Mouse (Mus musculus) adrenal gland, adult 2 months (tissue): ENCODE data around the gene Gm42372. TPM values are rescaled to one million over a fixed set of nuclear protein-coding genes. Genes with fewer than 3 reads are reported as not detected.

ENCODE experiments used
- DNase-seq: peaks from one replicate; pipeline ENCODE4 v3.0.0; 2021
- polyA plus RNA-seq: library from polyadenylated mRNA; depleted of rRNA; stranded (reverse); fragments of >200 nt; gene quantifications from 2 replicates; pipeline ENCODE4 v1.2.3, GENCODE M21; 2012
- total RNA-seq, 2 experiments: library from RNA; stranded (reverse); gene quantifications; 2 replicates each; pipeline ENCODE4 v1.2.3; 2021

The Gm42372 gene
- total and polyA plus RNA-seq, 3 experiments = 0.33 to 1.6 (median 1.1) TPM

- DNase-seq = peak; percentile 83
Observed at GRCm38 (mm10) chr7:16959539-16960187, 23.2 kb upstream of the Gm42372 start, which contains the start of gene Pnmal1. TSS of gene Pnmal1 (plus strand) at chr7:16959679.

GRCm38 (mm10) chr7:16961678-16962077 lies 21.2 kb upstream of the Gm42372 start:
- DNase-seq = no peak

DNA sequence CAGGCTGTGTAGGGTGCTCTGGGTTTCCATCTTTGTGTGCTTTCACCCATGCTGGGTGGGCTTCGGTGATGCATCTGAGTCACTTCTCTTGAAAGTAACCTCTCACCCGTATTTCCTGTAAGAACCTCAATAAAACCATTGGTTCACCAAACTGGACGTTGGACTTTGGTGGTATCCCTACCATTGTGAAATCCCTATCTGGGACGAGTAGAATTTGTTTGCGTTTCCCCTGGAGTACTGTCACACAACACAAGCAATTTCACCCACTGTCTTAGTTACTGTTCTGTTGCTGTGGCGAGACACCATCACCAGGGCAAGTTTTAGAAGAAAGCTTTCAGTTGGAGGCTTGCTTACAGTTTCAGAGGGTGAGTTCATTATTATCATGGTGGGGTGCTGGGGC lies 14.5 kb upstream of the Gm42372 start:
- DNase-seq = no peak

- no peak for DNase-seq
Observed at GRCm38 (mm10) chr7:16971160-16971559, 11.7 kb upstream of the Gm42372 start.

GRCm38 (mm10) chr7:16974018-16974417 lies 8.9 kb upstream of the Gm42372 start:
- peak; percentile 70 for DNase-seq

GRCm38 (mm10) chr7:16976298-16976697 lies 6.6 kb upstream of the Gm42372 start:
- DNase-seq = no peak

GRCm38 (mm10) chr7:16978173-16978572 lies 4.7 kb upstream of the Gm42372 start:
- no peak for DNase-seq

- no peak for DNase-seq
Observed at GRCm38 (mm10) chr7:16978593-16978992, 4.3 kb upstream of the Gm42372 start.

- peak; percentile 39 for DNase-seq
Observed at GRCm38 (mm10) chr7:16980348-16980747, 2.5 kb upstream of the Gm42372 start.

- DNase-seq = no peak
Observed at GRCm38 (mm10) chr7:16987541-16988149, 4.8 kb downstream of the Gm42372 start.

- DNase-seq = peak; percentile 43
Observed at GRCm38 (mm10) chr7:16988405-16988804, 5.5 kb downstream of the Gm42372 start.

GRCm38 (mm10) chr7:16990006-16990744 lies 7.3 kb downstream of the Gm42372 start:
- peak; percentile 36 for DNase-seq

GRCm38 (mm10) chr7:16991681-16992450 lies 9.0 kb downstream of the Gm42372 start:
- DNase-seq = peak; percentile 68

DNA sequence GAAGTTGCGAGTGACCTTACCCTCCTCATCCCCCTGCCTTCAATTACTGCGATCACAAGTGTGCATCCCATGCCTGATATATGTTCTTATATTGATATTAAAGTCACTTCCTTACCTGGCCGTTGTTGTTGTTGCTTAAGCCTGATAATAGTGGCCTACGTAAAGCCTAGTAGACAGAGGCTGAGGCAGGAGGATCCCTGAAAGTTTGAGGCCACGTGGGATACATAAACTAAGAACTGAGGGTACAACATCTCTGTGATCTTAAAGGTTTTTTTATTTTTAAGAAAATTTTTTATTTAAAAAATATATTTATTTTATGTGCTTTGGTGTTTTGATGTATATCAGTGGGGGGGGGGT lies 9.5 kb downstream of the Gm42372 start, which contains the start of gene Ccdc8:
Gene Ccdc8, plus strand, starts transcription at position 258 of the 357 bp plus-strand sequence.
- no peak for DNase-seq

- peak; percentile 93 for DNase-seq
Observed at GRCm38 (mm10) chr7:16993651-16994399, 10.9 kb downstream of the Gm42372 start.

DNA sequence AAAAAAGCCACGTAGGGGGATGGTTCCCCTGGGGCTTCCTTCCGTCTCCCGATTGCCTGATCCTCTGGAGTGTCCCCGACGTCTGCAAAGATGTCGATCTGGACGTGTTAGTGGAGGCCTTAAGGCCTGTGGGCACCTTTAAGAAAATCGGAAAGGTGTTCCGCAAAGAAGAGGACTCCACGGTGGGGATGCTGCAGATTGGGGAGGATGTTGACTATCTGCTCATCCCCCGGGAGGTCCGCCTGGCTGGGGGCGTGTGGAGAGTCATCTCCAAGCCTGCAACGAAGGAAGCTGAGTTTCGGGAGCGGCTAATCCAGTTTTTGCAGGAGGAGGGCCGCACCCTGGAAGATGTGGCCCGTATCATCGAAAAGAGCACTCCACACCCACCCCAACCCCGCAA lies 11.5 kb downstream of the Gm42372 start:
- peak; percentile 40 for DNase-seq

- no peak for DNase-seq
Observed at GRCm38 (mm10) chr7:16995345-16995744, 12.5 kb downstream of the Gm42372 start.

DNA sequence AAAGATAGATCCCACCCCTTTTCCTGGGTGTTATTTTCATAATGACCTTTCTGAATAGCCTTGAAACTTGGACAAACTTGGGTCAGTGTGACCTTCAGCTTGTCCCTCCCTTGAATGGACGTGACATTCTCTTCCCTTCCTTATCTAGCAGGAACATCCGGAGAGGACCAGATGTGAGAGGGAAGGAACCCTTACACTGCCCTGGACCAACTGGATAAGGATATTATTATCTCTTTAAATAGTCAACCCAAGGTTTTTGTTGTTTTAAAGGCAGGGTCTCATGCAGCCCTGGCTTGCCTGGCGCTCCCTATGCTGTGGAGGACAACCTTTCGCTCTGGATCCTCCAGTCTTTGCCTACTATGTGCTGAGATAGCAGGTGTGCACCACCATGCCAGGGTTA lies 16.3 kb downstream of the Gm42372 start:
- no peak for DNase-seq

DNA sequence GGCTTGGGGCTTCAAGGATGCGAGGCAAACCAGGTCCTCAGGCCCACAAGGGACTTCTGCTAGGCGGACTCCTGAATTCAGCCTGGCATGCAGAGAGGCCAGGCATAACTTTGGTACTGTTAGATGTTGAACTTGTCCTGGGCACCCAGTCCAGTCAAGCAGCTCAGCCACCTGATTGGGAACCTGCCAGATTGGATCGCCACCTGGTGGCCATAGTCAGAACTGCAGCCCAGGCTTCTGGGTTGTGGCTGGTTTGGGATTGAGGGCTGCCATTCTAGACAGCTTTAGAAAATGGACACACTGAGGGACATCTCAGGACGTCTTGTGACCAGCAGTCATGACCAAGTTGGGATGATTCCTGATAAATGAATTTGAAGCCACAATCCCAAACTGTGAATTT lies 16.8 kb downstream of the Gm42372 start:
- DNase-seq = peak; percentile 90

DNA sequence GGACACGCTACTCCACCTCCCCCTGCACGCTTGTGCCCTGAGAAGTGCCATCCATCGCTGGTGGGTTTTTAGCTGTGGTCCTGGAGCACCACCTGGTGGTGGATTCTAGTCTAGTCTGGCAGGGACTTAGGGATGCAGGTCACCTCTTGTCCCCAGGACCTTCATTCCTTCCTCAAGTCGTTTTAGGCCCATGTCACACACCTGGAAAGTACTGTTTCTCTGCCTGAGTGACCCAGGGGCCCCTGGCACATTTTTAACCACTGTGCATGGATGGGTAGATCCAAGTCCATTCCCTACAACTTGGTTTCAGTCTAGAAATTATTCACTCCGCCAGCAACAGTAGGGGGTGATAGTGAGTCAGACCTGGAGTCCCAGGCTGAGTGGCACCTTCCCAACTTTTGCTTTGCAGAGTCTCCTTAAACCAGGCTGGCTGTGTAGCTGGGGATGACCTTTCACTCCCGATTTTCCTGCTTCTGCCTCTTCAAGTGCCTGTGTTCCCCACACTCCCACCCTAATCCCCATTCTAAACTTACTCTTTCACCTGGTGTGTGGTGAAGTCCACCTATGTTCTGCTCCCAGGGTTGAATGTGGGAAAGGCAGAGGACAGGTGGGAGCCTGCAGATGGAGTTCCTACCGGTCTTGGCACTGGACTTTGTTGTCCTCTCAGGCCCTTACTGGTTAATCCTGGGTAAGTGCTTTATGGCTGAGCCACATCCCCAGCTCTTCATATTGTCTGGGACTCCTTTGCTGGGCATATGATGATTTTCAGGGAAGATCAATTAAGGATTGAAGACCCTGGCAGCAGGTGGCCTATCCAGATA lies 19.7 kb downstream of the Gm42372 start:
- DNase-seq = peak; percentile 80
